Mouse (Mus musculus) lung, embryonic 14.5 days (tissue): Measurements from ENCODE around the gene Atp8b3. TPM values are rescaled to one million over a fixed set of nuclear protein-coding genes. Genes with fewer than 3 reads are reported as not detected.

ENCODE experiments used
- ATAC-seq: fragments of 200-750 bp; cut with Nextera tagmentation; 2 replicates; pipeline ENCODE4 v1.8.0; 2017; ENCODE audit warnings: mild to moderate bottlenecking, moderate TSS enrichment, moderate library complexity; ENCODE audit not compliant: insufficient read depth
- DNase-seq: peaks from one replicate; pipeline ENCODE4 v3.0.0-alpha.2; 2015
- H3K27ac ChIP-seq: fragments of 300-500 bp; sonication (generic); 2 replicates; pipeline ENCODE4 v1.5.1; 2014; ENCODE audit warnings: low read depth, mild to moderate bottlenecking, moderate library complexity
- H3K27me3 ChIP-seq: fragments of 300-500 bp; sonication (generic); 2 replicates; pipeline ENCODE4 v1.6.1; 2014; ENCODE audit warnings: low read length, control low read depth; ENCODE audit not compliant: insufficient read depth
- H3K36me3 ChIP-seq: fragments of 300-500 bp; sonication (generic); 2 replicates; pipeline ENCODE4 v1.6.1; 2014; ENCODE audit warnings: control low read depth; ENCODE audit not compliant: insufficient read depth
- H3K4me1 ChIP-seq: fragments of 300-500 bp; sonication (generic); 2 replicates; pipeline ENCODE4 v1.6.1; 2014; ENCODE audit warnings: antibody characterized with exemption, control low read depth; ENCODE audit not compliant: insufficient read depth
- H3K4me2 ChIP-seq: fragments of 300-500 bp; sonication (generic); 2 replicates; pipeline ENCODE4 v1.6.1; 2014; ENCODE audit warnings: mild to moderate bottlenecking
- H3K4me3 ChIP-seq: fragments of 300-500 bp; sonication (generic); 2 replicates; pipeline ENCODE4 v1.5.1; 2014; ENCODE audit warnings: low read depth, low read length
- H3K9ac ChIP-seq: fragments of 300-500 bp; sonication (generic); 2 replicates; pipeline ENCODE4 v1.6.1; 2014
- H3K9me3 ChIP-seq: fragments of 300-500 bp; sonication (generic); 2 replicates; pipeline ENCODE4 v1.6.1; 2016; ENCODE audit warnings: low read depth, low read length, control low read depth
- CTCF ChIP-seq: IDR thresholded peaks from 2 replicates; pipeline ENCODE4 v1.5.1; 2016; ENCODE audit warnings: antibody characterized with exemption, low read depth
- WGBS: fragments of 180-500 bp; shearing (Covaris S2); extraction: QIAGEN DNeasy Blood & Tissue Kit; methylation state at CpG from one replicate; pipeline ENCODE4 v1.1.7; 2014; 5-methylcytosine and 5-hydroxymethylcytosine counted together
- polyA plus RNA-seq: library from polyadenylated mRNA; unstranded; fragments of >200 nt; fragmentation: Nextera tagmentation; extraction: Ambion mirVana; gene quantifications from 2 replicates; pipeline ENCODE4 v1.2.1, GENCODE M21; 2014

Atp8b3 gene
- polyA plus RNA-seq, 1 experiment from 2014 or later = 0.14 TPM

- Histone ChIP-seq H3K27ac (no peak overlapping the region), H3K4me3 (no peak overlapping the region), H3K4me1 (no peaks in the 10 kb centered on the region), H3K9me3 (no peaks in the 10 kb centered on the region), H3K9ac (no peak overlapping the region), H3K4me2 (peak overlapping the region; percentile 29; the same call in 1 of the 2 replicates), H3K36me3 (no peaks in the 10 kb centered on the region), H3K27me3 (no peaks in the 10 kb centered on the region)
- 20% methylated on average over 9 of the region's 9 CpGs for WGBS
- ATAC-seq = peak; percentile 89
- peak; percentile 73 for DNase-seq
- TF ChIP-seq CTCF = no peak
Observed at GRCm38 (mm10) chr10:80526172-80526571, 12.8 kb downstream of the Atp8b3 start.

DNA sequence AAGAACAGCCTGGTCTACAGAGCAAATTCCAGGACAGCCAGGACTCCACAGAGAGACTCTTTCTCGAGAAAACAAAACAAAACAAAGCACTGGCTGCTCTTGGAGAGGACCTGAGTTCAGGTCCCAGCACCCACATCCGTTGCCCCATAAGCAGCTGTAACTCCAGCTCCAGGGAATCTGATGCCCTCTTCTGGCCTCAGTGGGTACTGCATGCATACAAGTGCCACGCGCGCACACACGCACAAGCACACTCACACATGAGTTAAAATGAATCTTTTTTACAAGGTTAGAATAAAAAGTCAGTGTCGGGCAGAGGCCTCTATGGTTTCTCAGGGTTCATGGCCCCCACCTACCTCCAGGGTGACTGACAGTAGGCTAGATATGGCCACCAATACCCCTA lies 15.6 kb downstream of the Atp8b3 start:
- Histone ChIP-seq H3K9me3 (no peaks in the 10 kb centered on the region), H3K4me3 (no peak overlapping the region), H3K9ac (no peak overlapping the region), H3K4me2 (no peak overlapping the region), H3K4me1 (no peaks in the 10 kb centered on the region), H3K27ac (no peak overlapping the region), H3K36me3 (no peaks in the 10 kb centered on the region), H3K27me3 (no peaks in the 10 kb centered on the region)
- WGBS = 94% methylated on average over 7 of the region's 7 CpGs
- no peak for ATAC-seq
- no peak for DNase-seq
- peak; percentile 54 for TF ChIP-seq CTCF

GRCm38 (mm10) chr10:80519287-80519686 lies 19.6 kb downstream of the Atp8b3 start:
- ATAC-seq = no peak
- H3K27ac ChIP-seq = no peak overlapping the region
- peaks cover 8% of the 10 kb centered on the region for H3K27me3 ChIP-seq
- no peak overlapping the region for H3K9ac ChIP-seq
- H3K9me3 ChIP-seq = no peaks in the 10 kb centered on the region
- H3K4me3 ChIP-seq = no peak overlapping the region
- WGBS = 64% methylated on average over 2 of the region's 2 CpGs
- no peaks in the 10 kb centered on the region for H3K36me3 ChIP-seq
- DNase-seq = no peak
- no peak overlapping the region for H3K4me2 ChIP-seq
- TF ChIP-seq CTCF = peak; percentile 42; the same call in 1 of the 2 replicates
- no peaks in the 10 kb centered on the region for H3K4me1 ChIP-seq

DNA sequence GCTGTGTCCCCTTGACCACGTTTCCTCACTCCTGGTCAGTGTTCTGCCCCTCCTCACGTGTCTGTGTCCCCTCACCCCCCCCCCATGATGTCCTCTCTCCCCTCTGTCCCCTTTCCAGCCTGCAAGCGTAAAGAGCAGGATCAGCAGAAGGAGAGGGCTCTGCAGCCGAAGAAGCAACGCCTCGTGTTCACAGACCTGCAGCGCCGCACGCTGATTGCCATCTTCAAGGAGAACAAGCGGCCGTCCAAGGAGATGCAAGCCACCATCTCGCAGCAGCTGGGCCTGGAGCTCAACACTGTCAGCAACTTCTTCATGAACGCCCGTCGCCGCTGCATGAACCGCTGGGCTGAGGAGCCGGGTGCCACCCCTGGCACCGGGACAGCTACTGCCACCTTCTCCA lies 25.2 kb downstream of the Atp8b3 start:
- Histone ChIP-seq H3K4me3 (no peak overlapping the region), H3K4me2 (peak overlapping the region; percentile 38)
- 7% methylated on average over 19 of the region's 19 CpGs for WGBS

DNA sequence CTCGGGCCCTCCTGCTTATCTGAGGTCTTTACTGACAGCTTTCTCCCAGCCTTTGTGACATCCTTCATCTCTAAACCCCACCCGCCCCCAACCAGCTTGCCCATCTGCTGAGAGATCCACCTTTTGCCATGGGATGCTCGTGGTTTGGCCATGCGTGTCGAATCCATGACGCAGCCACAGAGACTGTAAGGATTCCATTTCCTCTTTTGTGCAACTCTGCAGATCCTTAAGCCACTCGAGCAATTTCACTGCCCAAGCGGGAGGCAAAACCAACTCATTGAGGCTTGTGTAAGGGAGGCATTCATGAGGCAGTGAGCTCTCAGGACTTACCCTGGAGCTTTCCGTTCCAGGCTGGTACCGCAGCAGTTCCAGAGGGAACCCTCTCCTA lies 28.7 kb downstream of the Atp8b3 start:
- H3K27ac ChIP-seq = no peak overlapping the region
- H3K9me3 ChIP-seq = no peaks in the 10 kb centered on the region
- no peak overlapping the region for H3K9ac ChIP-seq
- H3K4me1 ChIP-seq = no peaks in the 10 kb centered on the region
- H3K36me3 ChIP-seq = no peaks in the 10 kb centered on the region
- H3K4me3 ChIP-seq = no peak overlapping the region
- peaks cover 60% of the 10 kb centered on the region for H3K27me3 ChIP-seq
- DNase-seq (no peak), ATAC-seq (no peak)
- no peak for TF ChIP-seq CTCF
- 50% methylated on average over 10 of the region's 10 CpGs for WGBS
- no peak overlapping the region for H3K4me2 ChIP-seq

More for the DNA sequence above, 25.2 kb downstream of the Atp8b3 start:
- Histone ChIP-seq H3K27ac (no peak overlapping the region), H3K36me3 (no peaks in the 10 kb centered on the region), H3K9me3 (no peaks in the 10 kb centered on the region), H3K4me1 (no peaks in the 10 kb centered on the region), H3K27me3 (peaks cover 40% of the 10 kb centered on the region), H3K9ac (peak overlapping the region; percentile 20)
- DNase-seq (peak; percentile 26), ATAC-seq (no peak)
- no peak for TF ChIP-seq CTCF

DNA sequence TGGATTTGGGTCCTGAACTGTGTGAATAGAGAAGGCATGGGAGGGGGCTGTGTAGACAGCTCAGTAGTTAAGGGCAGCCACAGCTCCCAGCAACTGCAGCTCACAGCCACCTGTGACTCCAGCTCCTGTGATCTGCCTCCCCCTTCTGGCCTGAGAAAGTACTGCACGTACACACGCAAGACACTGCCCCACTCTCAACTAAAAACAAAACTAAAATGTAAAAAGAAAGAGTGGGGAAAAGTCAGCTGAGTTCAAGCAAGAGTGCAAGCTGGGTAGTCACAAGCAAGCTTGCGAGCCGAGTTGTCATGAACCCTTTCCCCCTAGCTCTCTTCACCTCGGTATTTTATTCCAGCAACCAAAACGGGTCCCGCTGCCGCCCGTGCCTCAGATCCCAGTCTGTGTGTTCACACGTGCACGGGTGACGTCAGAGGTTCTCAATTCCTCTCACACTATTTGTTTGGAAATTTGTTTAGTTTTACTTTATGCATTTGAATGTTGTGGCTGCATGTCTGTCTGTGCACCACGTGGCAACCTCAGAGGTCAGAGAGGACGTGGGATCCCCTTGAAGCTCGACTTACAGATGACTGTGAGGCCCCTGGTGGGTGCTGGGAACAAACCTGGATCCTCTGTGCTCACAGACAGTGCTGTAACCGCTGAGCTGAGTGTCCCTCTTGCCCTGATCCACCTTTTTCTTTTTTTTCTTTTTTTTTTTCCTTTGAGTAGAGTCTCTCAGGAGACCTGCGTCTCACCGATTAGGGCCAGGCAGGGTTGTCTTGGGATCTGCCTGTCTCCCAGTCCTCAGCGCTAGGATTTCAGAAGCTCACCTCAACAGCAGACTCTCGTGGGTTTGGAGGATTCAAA lies 29.3 kb downstream of the Atp8b3 start:
- ATAC-seq = peak; percentile 71
- Histone ChIP-seq H3K4me3 (peak overlapping the region; percentile 28), H3K9me3 (no peaks in the 10 kb centered on the region), H3K4me1 (no peaks in the 10 kb centered on the region), H3K27me3 (peaks cover 61% of the 10 kb centered on the region), H3K4me2 (peak overlapping the region; percentile 66), H3K27ac (no peak overlapping the region), H3K36me3 (no peaks in the 10 kb centered on the region), H3K9ac (peak overlapping the region; percentile 38)
- peak; percentile 89 for DNase-seq
- 6% methylated on average over 20 of the region's 20 CpGs for WGBS
- peak; percentile 97 for TF ChIP-seq CTCF

GRCm38 (mm10) chr10:80506222-80506621 lies 32.7 kb downstream of the Atp8b3 start:
- Histone ChIP-seq H3K36me3 (no peaks in the 10 kb centered on the region), H3K4me3 (no peak overlapping the region), H3K4me2 (no peak overlapping the region), H3K4me1 (no peaks in the 10 kb centered on the region), H3K9me3 (no peaks in the 10 kb centered on the region), H3K9ac (no peak overlapping the region), H3K27me3 (peaks cover 69% of the 10 kb centered on the region), H3K27ac (no peak overlapping the region)
- ATAC-seq = 0 out of 2 replicates have a peak, but pooled peaks have one; percentile 46
- peak; percentile 93 for DNase-seq
- WGBS = 0% methylated on average over 11 of the region's 11 CpGs
- peak; percentile 88 for TF ChIP-seq CTCF
